Mouse (Mus musculus) c-Kit-positive CD71-positive TER-119-negative erythroid progenitor cells, embryonic 14.5 days (primary cell): ENCODE results near the gene Shisa2.
"Not testable (repeated sequence)": the region's sequence is repeated elsewhere in the genome, so short reads cannot be mapped to it uniquely, and the experiment has no call there.

ENCODE experiments used
- DNase-seq: peaks from one replicate; pipeline ENCODE4 v3.0.0-alpha.2; 2013; ENCODE audit warnings: low read depth

The Shisa2 gene

DNA sequence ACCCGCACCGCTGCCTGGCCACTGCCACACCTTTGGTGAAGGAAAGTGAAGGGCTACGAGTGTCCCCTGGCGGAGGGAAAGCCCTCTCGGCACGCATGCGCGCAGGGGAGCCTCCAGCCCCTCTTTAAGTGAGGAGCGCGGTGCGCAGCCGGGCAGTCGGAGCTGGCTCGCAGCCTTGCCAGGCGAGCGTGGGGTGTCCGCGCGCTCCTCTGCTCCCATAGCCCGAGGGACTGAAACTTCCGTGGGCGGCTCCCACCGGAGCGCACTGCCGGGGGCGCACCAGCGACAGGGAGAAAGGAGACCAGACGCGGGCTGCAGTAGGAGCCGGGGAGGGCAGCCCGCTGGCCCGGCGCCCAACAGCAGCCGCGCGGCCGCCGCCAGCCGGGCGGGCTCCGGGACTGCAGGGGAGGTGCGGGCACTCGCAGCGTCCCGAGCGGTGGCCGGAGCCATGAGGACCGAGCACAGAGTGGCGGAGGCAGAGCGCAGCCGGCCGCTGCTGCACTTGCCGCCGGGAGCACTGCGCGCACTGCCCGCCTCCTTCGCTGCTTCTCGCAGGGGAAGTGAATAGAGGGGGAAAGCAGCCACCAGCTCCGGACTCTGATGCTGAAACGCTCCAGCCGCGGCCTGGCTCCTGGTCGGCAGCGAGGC is at the start of gene Shisa2:
Gene Shisa2 (plus strand): TSS at position 151 of the 648 bp plus-strand sequence.
- no peak for DNase-seq

GRCm38 (mm10) chr14:59576385-59576784 is 48.7 kb upstream of the Shisa2 start:
- no peak for DNase-seq

- DNase-seq, result peak; percentile 25
Observed at GRCm38 (mm10) chr14:59590614-59591013, 34.5 kb upstream of the Shisa2 start.

DNA sequence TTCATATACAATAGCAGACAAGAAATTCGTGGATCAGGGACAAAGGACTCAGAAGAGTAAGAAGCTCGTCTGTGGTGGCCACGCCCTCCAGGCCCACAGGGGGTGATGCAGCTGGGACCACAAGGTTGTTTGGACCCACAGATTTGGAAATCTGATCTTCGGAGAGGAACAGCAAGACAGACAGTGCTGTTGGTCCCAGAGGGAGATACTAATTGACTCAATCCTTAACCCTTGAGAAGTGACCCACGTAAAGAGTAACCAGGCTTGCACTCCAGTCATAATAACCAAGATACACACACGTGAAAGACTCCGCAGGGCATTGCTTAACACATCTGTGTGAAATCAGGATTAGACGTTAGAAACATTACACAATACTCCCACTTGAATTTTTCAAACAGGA is 33.2 kb upstream of the Shisa2 start:
- DNase-seq, result no peak

- no peak for DNase-seq
Observed at GRCm38 (mm10) chr14:59592593-59592992, 32.5 kb upstream of the Shisa2 start.

- DNase-seq, result no peak
Observed at GRCm38 (mm10) chr14:59594988-59595387, 30.1 kb upstream of the Shisa2 start.

- DNase-seq, result peak; percentile 86
Observed at GRCm38 (mm10) chr14:59597398-59598259, 27.5 kb upstream of the Shisa2 start, which contains the start of gene Cdadc1. TSS of gene Cdadc1 (minus strand) at chr14:59597959.

DNA sequence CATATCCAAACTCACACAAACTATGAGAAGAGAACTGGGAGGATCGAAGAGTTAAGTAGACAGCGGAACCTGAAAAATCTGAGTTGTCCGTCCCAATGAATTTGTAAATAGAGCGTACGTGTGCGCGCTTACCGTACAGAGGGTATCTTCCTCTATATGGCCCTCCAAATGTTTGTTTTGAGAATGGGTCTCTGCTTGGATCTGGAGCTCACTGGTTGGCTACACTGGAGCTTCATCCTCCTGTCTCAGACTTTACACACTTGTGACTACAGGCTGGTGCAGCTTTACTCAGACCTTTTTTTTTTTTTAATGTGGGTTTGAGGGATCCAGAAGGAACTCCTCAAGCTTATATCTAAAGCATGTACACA is 26.9 kb upstream of the Shisa2 start:
- DNase-seq, result no peak

DNA sequence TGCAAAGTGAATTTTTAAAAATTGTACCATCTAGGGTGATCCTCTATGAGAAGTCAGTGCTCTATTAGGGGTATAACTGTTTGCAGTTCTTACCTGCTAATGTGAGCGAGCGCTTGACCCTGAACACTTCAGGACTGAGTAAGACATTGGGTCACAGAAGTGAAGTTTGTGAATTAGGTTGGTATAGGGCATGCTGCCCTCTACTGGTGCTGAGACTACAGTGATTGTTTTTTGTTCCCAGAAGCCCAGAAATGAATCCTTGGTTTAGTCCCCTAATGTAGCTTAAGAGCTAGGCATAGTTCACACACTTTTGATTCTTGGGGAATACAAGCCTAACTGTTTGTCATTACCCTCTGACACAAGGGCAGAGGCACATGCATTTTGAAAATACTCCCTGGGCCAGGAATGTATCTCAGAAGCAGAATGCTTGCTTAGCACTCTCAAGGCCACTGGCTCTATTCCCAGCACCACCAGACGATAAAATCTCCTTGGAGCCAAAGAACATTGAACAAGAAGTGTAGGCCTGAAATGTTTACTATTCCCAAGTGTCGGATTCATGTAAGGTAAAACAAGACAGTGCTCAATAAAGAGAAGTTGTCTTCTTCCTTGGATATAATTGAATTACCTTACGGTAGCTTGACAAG is 21.0 kb upstream of the Shisa2 start:
- DNase-seq, result no peak

DNA sequence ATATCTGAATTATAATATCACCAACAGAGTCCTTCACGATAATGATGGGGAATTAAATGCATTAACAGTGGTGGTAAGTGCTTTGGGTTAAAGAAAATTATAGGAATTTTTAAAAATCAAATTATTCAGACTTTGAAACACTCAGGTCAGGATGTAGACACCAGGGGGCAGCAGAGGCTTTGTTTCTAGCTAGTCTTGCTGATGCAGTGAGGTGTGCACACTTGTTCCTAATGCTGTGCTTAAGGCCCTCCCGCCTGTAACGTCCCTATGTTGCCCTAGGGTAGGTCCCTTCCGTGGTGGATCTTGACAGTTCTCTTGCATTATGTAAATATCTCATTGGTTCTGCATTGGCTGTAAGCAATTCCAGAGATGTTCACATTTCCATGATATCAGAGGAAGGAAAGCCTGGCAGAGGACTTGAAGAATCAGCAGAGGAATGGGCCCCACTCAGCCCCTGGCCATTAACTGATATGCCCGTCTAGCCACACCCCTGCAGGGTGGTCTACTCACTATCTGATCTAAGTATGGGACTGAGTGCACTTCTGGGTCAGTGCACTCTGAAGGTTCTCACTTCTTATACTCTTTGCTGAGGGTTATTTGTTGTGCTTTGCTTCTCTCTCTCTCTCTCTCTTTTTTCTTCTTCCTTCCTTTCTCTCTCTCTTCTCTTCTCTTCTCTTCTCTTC is 19.3 kb upstream of the Shisa2 start:
- peak; percentile 40 for DNase-seq

- no peak for DNase-seq
Observed at GRCm38 (mm10) chr14:59607021-59607420, 18.1 kb upstream of the Shisa2 start.

- DNase-seq, result peak; percentile 34
Observed at GRCm38 (mm10) chr14:59612920-59613625, 12.0 kb upstream of the Shisa2 start.

- DNase-seq, result not testable (repeated sequence)
Observed at GRCm38 (mm10) chr14:59614149-59614548, 11.0 kb upstream of the Shisa2 start.

GRCm38 (mm10) chr14:59616802-59617201 is 8.3 kb upstream of the Shisa2 start:
- no peak for DNase-seq

- no peak for DNase-seq
Observed at GRCm38 (mm10) chr14:59624326-59624885, 702 bp upstream of the Shisa2 start.

GRCm38 (mm10) chr14:59625806-59626364 is 777 bp downstream of the Shisa2 start:
- DNase-seq, result no peak

- DNase-seq, result no peak
Observed at GRCm38 (mm10) chr14:59626711-59627110, 1.6 kb downstream of the Shisa2 start.

DNA sequence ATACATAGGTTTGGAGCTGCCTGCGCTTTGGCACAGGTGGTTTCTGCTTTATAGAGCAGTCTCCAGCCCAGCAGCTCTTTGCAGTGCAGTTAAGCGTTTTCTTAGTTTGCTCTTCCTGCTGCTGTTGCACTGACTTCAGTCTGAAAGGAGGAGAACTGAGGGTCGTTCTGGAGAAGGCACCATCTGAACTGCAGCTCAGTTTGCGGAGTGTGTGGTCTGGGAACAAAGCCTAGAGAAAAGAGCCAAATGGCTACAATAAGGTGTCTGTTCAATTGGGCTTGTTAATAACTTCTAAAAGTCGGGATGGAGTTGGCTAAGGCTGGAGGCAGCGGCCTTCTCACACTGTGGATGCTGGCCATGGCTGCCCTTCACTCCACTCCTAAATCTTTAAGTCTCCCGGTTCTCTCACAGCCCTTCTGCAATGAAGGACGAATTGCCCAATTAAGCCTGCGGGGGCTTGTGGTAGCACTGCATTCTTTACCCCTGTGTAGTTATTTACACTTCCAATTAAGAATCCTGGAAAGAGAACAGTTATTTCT is 2.1 kb downstream of the Shisa2 start:
- DNase-seq, result no peak

DNA sequence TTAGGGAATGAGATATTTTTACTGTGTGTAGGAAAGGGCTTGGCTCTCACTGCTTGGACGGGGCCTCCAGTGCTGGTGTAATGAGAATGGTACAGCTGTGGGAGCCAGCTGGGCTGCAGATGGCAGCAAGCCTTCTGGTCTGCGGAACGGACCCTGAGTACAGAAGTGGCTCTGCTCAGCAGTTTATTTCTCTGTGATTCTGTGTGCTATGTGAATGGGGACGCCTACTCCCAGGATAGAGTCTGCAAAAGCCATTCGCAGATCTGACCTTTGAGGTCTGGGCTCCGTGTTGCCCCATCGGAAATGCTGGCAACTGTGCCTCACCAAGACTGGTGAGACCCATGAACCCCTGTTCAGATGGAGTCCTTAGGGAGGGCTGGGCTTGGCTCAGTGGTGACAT is 2.7 kb downstream of the Shisa2 start:
- no peak for DNase-seq

DNA sequence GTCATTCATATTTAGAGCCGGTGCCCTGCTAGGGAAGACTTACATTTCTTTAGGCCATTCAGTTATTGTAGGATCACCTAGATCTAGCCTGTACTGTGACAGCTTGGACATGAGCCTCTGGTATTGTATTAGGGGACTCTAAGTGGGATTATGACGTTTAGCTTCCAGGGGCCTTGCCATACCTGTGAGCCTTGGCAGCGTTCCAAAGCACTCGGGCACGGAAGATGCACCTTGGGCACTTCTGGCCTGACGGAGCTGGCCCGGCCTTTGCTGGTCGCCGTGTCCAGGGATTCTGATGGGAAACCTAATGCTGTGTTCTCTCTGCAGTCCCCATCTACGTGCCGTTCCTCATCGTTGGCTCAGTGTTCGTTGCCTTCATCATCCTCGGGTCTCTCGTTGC is 4.2 kb downstream of the Shisa2 start:
- no peak for DNase-seq

DNA sequence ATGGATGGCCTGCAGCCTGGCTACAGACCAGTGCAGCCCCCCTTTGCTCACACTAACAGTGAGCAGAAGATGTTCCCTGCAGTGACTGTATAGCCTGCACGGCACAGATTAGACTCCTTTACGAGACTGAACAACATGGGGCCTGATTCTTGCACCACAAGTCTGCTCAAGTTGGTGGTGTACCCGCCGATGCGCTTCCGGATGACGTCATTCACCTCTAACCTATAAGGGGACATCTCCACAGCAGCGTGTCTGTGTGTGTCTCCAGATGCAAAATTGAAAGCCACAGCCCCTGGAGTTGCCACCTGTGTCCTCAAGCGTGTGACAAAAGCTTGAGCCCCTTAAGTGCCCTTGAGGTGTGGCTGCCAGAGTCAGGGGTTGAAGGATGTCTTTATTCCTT is 5.0 kb downstream of the Shisa2 start:
- DNase-seq, result no peak
